Mouse (Mus musculus) liver, embryonic 11.5 days (tissue): ENCODE data around the gene Cpe. TPM values are rescaled to one million over a fixed set of nuclear protein-coding genes. Genes with fewer than 3 reads are reported as not detected.
"Not testable (repeated sequence)": the region's sequence is repeated elsewhere in the genome, so short reads cannot be mapped to it uniquely, and the experiment has no call there.

Source experiments
- ATAC-seq: fragments of 200-750 bp; cut with Nextera tagmentation; replicated peaks from 2 replicates; pipeline ENCODE4 v1.8.0; 2017; ENCODE audit warnings: moderate number of reproducible peaks, mild to moderate bottlenecking, moderate TSS enrichment, moderate library complexity; ENCODE audit not compliant: low FRiP score
- DNase-seq: peaks from one replicate; pipeline ENCODE4 v3.0.0-alpha.2; 2017; ENCODE audit warnings: low spot score
- H3K27ac ChIP-seq: fragments of 300-500 bp; sonication (generic); 2 replicates; pipeline ENCODE4 v1.5.1; 2014; ENCODE audit warnings: mild to moderate bottlenecking, low read depth, low read length, control low read depth
- H3K27me3 ChIP-seq: fragments of 300-500 bp; sonication (generic); replicated peaks from 2 replicates; pipeline ENCODE4 v1.6.1; 2014; ENCODE audit warnings: low read length, mixed read lengths; ENCODE audit not compliant: control insufficient read depth, insufficient read depth
- H3K36me3 ChIP-seq: fragments of 300-500 bp; sonication (generic); 2 replicates; pipeline ENCODE4 v1.6.1; 2014; ENCODE audit warnings: mild to moderate bottlenecking, low read length, moderate library complexity, mixed read lengths; ENCODE audit not compliant: control insufficient read depth, insufficient read depth
- H3K4me1 ChIP-seq: fragments of 300-500 bp; sonication (generic); replicated peaks from 2 replicates; pipeline ENCODE4 v1.6.1; 2014; ENCODE audit warnings: low read length, mixed read lengths; ENCODE audit not compliant: control insufficient read depth, insufficient read depth
- H3K4me2 ChIP-seq: fragments of 300-500 bp; sonication (generic); 2 replicates; pipeline ENCODE4 v1.6.1; 2014; ENCODE audit warnings: mild to moderate bottlenecking, control low read depth, moderate library complexity
- H3K4me3 ChIP-seq: fragments of 300-500 bp; sonication (generic); 2 replicates; pipeline ENCODE4 v1.5.1; 2014; ENCODE audit warnings: low read depth, low read length, control low read depth
- H3K9ac ChIP-seq: fragments of 300-500 bp; sonication (generic); 2 replicates; pipeline ENCODE4 v1.6.1; 2014; ENCODE audit warnings: low read depth, low read length, control low read depth
- H3K9me3 ChIP-seq: fragments of 300-500 bp; sonication (generic); 2 replicates; pipeline ENCODE4 v1.6.1; 2016; ENCODE audit warnings: low read length, inconsistent platforms, mixed read lengths; ENCODE audit not compliant: control insufficient read depth
- WGBS: fragments of 180-500 bp; shearing (Covaris S2); extraction: QIAGEN DNeasy Blood & Tissue Kit; methylation state at CpG from one replicate; pipeline ENCODE4 v1.1.7; 2014; 5-methylcytosine and 5-hydroxymethylcytosine counted together
- polyA plus RNA-seq: library from polyadenylated mRNA; unstranded; fragments of >200 nt; fragmentation: Nextera tagmentation; extraction: Ambion mirVana; gene quantifications from 2 replicates; pipeline ENCODE4 v1.2.1, GENCODE M21; 2014

Cpe gene
- polyA plus RNA-seq, 1 experiment from 2014 or later = 13.7 TPM

DNA sequence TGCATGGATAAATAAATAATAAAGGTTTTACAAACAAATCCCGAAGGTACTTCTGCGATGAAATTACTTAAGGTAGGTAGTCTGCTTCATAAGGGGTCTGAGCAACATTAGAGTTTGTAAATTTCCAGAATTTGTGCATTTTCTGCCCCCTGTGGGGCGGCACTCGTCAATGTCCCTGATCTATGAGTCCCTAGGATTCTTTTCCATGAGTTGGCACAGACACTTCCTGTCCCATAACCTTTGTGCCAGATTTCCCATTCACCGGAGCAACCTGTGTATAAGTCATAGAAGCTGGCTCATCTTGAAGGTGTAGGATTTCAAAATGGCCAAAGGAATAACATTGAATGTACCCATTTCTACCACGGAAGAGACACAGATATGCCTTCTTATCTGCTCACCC lies 2.5 kb downstream of the Cpe start:
- WGBS = 84% methylated on average over 6 of the region's 6 CpGs
- Histone ChIP-seq H3K36me3 (no peaks in the 10 kb centered on the region), H3K27me3 (peaks cover 22% of the 10 kb centered on the region), H3K27ac (no peak overlapping the region), H3K4me3 (no peak overlapping the region), H3K9ac (no peak overlapping the region), H3K4me1 (no peaks in the 10 kb centered on the region), H3K9me3 (no peaks in the 10 kb centered on the region), H3K4me2 (no peak overlapping the region)
- ATAC-seq (no peak), DNase-seq (no peak)

DNA sequence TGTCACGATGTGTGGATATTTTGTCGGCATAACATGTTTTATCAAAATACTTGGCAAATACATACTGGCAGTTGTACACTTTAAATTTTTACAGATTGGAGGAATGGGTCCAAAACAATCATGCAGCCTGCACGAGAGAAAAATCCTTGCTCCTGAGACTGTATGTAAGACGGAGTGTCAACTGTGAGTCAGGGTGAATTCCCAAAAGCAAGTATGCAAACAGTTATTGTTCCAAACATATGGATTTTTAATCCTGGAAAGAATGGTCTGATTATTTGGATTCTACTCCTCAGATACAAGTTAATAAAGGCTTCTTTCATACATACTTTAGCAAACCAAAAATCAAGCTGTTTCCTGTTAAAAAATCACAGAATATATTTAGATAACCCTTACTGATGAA lies 4.1 kb downstream of the Cpe start:
- Histone ChIP-seq H3K27ac (no peak overlapping the region), H3K36me3 (no peaks in the 10 kb centered on the region), H3K4me2 (no peak overlapping the region), H3K4me3 (no peak overlapping the region), H3K9ac (no peak overlapping the region), H3K9me3 (no peaks in the 10 kb centered on the region), H3K27me3 (peaks cover 15% of the 10 kb centered on the region), H3K4me1 (no peaks in the 10 kb centered on the region)
- 89% methylated on average over 4 of the region's 4 CpGs for WGBS
- DNase-seq (no peak), ATAC-seq (no peak)

DNA sequence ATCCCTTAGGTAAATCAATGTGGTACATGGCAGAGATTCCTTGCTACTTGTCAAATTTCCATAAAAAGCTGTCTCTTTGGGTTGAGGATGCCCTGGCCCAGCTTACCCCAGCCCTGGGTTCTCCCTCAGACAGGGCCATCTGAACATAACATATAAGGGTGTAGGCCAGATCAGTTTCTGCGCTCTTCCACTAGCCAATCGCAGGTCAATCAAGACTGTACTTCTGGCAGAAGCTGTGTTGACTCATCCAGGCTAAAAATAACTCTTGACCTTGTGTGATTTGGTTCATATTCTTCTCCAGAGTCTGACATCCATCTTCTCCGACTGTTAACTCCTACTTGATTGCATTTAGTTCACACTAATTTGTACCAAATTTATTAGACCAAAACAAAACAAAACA lies 4.7 kb downstream of the Cpe start:
- Histone ChIP-seq H3K9ac (no peak overlapping the region), H3K36me3 (no peaks in the 10 kb centered on the region), H3K4me2 (no peak overlapping the region), H3K27ac (no peak overlapping the region), H3K27me3 (peaks cover 11% of the 10 kb centered on the region), H3K4me1 (no peaks in the 10 kb centered on the region), H3K4me3 (no peak overlapping the region), H3K9me3 (no peaks in the 10 kb centered on the region)
- ATAC-seq (no peak), DNase-seq (no peak)
- 65% methylated on average over 3 of the region's 3 CpGs for WGBS

DNA sequence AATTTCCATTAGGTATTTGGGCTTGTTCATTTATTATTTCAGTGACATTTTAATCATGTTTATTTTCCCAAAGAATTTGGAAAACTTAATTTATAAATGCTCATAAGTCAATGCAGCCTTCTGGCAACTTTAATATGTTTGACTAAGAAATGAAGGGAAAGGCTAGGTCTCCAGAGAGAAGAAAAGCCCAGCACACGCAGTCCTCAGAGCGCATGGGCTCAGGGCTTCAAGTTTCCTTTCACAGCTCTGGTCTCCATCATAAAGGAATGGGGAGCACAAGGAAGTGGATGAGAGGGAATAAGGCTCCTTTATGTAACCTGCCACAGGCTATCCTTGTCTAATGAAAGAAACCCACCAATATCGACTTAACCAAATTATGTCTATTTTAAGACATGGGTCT lies 10.4 kb downstream of the Cpe start:
- no peak overlapping the region for H3K27ac ChIP-seq
- H3K27me3 ChIP-seq = no peaks in the 10 kb centered on the region
- no peaks in the 10 kb centered on the region for H3K4me1 ChIP-seq
- DNase-seq = no peak
- H3K36me3 ChIP-seq = no peaks in the 10 kb centered on the region
- H3K9ac ChIP-seq = no peak overlapping the region
- H3K9me3 ChIP-seq = no peaks in the 10 kb centered on the region
- no peak for ATAC-seq
- no peak overlapping the region for H3K4me2 ChIP-seq
- no peak overlapping the region for H3K4me3 ChIP-seq
- 84% methylated on average over 3 of the region's 3 CpGs for WGBS

DNA sequence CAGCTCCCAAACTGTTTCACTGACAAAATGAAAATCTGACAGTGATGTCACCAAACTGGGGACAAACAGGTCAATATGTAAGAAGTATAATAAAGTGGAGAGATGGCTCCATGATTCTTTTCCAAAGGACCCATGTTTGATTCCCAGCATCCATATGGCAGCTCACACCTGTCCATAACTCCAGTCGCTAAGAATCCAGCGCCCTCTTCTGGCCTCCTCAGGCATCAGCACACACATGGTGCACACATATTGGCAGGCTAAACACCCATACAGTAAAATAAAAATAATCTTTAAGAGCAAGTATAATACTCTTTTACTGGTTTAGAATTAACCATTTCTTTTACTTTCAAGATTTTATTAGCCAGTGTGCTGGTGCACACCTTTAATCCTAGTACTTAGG lies 16.5 kb downstream of the Cpe start:
- Histone ChIP-seq H3K9ac (no peak overlapping the region), H3K27me3 (no peaks in the 10 kb centered on the region), H3K4me1 (no peaks in the 10 kb centered on the region), H3K4me2 (no peak overlapping the region), H3K27ac (no peak overlapping the region), H3K4me3 (no peak overlapping the region), H3K36me3 (no peaks in the 10 kb centered on the region), H3K9me3 (no peaks in the 10 kb centered on the region)
- DNase-seq = no peak
- no peak for ATAC-seq
- WGBS = 70% methylated on average over 2 of the region's 2 CpGs

DNA sequence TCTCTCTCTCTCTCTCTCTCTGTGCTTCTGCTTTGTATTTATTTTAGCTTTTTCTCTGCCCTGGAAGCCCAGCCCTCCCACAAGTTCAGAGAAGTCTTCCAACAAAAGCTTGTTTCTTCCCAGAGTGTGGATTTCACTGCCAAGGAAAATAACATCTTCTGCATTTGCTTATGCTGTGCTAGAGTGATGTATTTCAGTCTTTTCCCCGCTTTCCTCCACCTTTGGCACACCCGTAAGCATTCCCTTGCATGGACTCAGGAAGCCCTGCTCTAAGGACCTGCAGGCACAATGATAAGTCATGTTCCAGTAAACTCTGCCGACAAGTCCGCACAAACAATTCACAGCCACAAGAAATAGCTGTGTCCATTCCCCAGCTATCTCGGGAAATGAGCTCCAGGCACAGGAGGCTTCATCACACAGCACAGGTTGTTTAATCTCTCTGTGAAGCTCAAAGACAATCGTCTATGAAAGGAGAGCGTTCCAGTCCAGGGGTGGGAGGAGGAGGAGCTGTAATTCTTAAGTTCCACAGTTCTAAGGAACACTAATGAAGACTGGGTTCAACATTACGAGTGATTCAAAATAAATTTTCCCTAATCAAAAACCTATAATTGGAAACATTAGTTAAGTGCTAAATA lies 17.8 kb downstream of the Cpe start:
- DNase-seq (no peak), ATAC-seq (no peak)
- no peak overlapping the region for H3K27ac ChIP-seq
- H3K9ac ChIP-seq = no peak overlapping the region
- H3K4me2 ChIP-seq = no peak overlapping the region
- H3K9me3 ChIP-seq = no peaks in the 10 kb centered on the region
- no peak overlapping the region for H3K4me3 ChIP-seq
- H3K4me1 ChIP-seq = no peaks in the 10 kb centered on the region
- 72% methylated on average over 8 of the region's 8 CpGs for WGBS
- no peaks in the 10 kb centered on the region for H3K27me3 ChIP-seq
- H3K36me3 ChIP-seq = no peaks in the 10 kb centered on the region

DNA sequence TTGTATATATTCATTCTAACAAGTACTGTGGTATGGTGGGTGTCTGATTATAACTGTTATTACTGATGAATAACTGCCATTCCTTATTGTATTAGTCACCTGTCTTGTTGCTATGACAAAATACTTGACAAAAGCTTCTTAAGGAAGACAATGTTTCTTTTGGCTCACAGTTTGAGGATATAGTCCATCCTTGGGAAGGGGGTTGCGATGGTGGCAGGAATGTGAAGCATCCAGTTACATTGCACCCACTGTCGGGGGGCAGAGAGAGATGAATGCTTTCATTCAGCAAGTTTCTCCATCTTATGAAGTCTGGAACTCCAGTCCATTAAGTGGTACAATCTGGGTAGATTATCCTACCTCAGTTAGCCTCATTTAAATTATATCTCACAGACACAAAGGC lies 19.9 kb downstream of the Cpe start:
- no peaks in the 10 kb centered on the region for H3K27me3 ChIP-seq
- H3K4me3 ChIP-seq = no peak overlapping the region
- H3K9me3 ChIP-seq = no peaks in the 10 kb centered on the region
- no peak overlapping the region for H3K4me2 ChIP-seq
- DNase-seq (no peak), ATAC-seq (no peak)
- H3K4me1 ChIP-seq = no peaks in the 10 kb centered on the region
- no peak overlapping the region for H3K27ac ChIP-seq
- 78% methylated on average over 2 of the region's 2 CpGs for WGBS
- H3K36me3 ChIP-seq = no peaks in the 10 kb centered on the region
- no peak overlapping the region for H3K9ac ChIP-seq

DNA sequence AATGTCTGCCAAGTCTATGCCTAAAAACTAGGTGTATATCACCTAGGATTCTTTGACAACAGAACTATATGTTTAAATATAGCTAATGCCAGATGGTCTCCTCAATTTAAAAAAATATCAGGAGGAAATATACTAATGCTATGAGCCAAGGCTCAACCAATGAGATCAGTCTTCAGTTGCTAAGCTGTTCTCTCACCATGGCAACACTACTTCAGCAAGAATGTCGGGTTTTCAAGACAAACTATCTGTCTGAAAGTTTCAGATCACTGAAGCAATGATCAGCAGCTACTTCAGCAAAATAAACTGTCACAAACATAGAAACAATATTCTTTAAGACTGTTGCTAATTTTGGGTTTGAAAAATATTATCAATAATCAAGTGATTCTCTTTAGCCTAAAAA lies 20.9 kb downstream of the Cpe start:
- WGBS = 38% methylated on average over 1 of the region's 1 CpGs
- no peak for ATAC-seq
- Histone ChIP-seq H3K4me2 (no peak overlapping the region), H3K9ac (no peak overlapping the region), H3K27ac (no peak overlapping the region), H3K27me3 (no peaks in the 10 kb centered on the region), H3K4me3 (no peak overlapping the region), H3K9me3 (no peaks in the 10 kb centered on the region), H3K4me1 (no peaks in the 10 kb centered on the region), H3K36me3 (no peaks in the 10 kb centered on the region)
- no peak for DNase-seq

DNA sequence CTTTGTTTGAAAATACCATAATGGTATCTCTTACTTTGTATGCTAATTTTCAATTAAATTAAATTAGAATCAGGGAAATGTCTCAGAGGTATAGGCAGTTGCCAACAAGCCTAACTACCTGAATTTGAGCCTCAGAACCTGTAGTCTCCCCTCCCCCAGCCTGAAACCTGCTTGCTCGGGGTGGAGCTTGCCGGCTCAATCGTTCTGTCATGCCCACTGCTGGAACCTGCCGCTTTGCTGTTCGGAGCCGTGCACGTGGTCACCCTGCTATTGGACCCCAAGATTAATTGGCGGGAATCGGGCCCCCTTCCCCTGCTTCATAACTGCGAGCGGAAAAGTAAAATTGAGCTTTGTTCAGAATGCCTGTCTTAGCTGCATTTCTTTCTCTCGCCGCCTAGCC lies 26.5 kb downstream of the Cpe start:
- not testable (repeated sequence) for H3K27me3 ChIP-seq, H3K9ac ChIP-seq, H3K4me1 ChIP-seq, DNase-seq, ATAC-seq, H3K36me3 ChIP-seq, H3K4me3 ChIP-seq, H3K9me3 ChIP-seq, H3K4me2 ChIP-seq, H3K27ac ChIP-seq
- WGBS = 66% methylated on average over 13 of the region's 13 CpGs
